Mouse (Mus musculus): ENCODE data around the gene Trpc4ap. TPM values are rescaled to one million over a fixed set of nuclear protein-coding genes. Genes with fewer than 3 reads are reported as not detected.
A peak's percentile ranks its signal among the peaks of the same experiment; 100 is the strongest.

Trpc4ap gene
- total and polyA plus RNA-seq, 2 experiments from 2014 or later = 70.5 to 84.8 TPM

GRCm38 (mm10) chr2:155634562-155634961 is 57.6 kb downstream of the Trpc4ap start:
- TF ChIP-seq CTCF (IDR thresholded peaks at IDR 0.05; ENCODE audit: low read depth) (no peak), EP300 (IDR thresholded peaks at IDR 0.05; ENCODE audit: low read depth) (no peak)
- 55% methylated on average over 8 of the region's 8 CpGs for WGBS
- no peak overlapping the region for H3K4me3 ChIP-seq (ENCODE audit: low read depth, low read length)
- H3K9me3 ChIP-seq (replicated peaks; ENCODE audit: control insufficient read depth, low read length) = no peaks in the 10 kb centered on the region
- DNase-seq (ENCODE audit: low spot score) (no peak), ATAC-seq (ENCODE audit: insufficient read depth, low read depth) (no peak)
- peak overlapping the region; percentile 65 for H3K27ac ChIP-seq (ENCODE audit: low read depth)
- peaks cover 89% of the 10 kb centered on the region for H3K36me3 ChIP-seq (replicated peaks; ENCODE audit: control insufficient read depth, insufficient read depth, low read length)
- no peaks in the 10 kb centered on the region for H3K27me3 ChIP-seq (ENCODE audit: control insufficient read depth, insufficient read depth, low read length)
- no peak overlapping the region for H3K4me2 ChIP-seq (ENCODE audit: low read depth, low read length)
- H3K9ac ChIP-seq (replicated peaks; ENCODE audit: low read depth, low read length) = no peak overlapping the region
- no peaks in the 10 kb centered on the region for H3K4me1 ChIP-seq (ENCODE audit: control insufficient read depth, insufficient read depth)

- DNase-seq (ENCODE audit: low spot score) (no peak), ATAC-seq (ENCODE audit: insufficient read depth, low read depth) (no peak)
- Histone ChIP-seq H3K27ac (ENCODE audit: low read depth) (peak overlapping the region; percentile 65; the same call in 1 of the 2 replicates), H3K36me3 (replicated peaks; ENCODE audit: control insufficient read depth, insufficient read depth, low read length) (peaks cover 91% of the 10 kb centered on the region), H3K4me1 (ENCODE audit: control insufficient read depth, insufficient read depth) (no peaks in the 10 kb centered on the region), H3K9ac (replicated peaks; ENCODE audit: low read depth, low read length) (no peak overlapping the region), H3K4me2 (ENCODE audit: low read depth, low read length) (no peak overlapping the region), H3K9me3 (replicated peaks; ENCODE audit: control insufficient read depth, low read length) (no peaks in the 10 kb centered on the region), H3K4me3 (ENCODE audit: low read depth, low read length) (no peak overlapping the region), H3K27me3 (ENCODE audit: control insufficient read depth, insufficient read depth, low read length) (no peaks in the 10 kb centered on the region)
- WGBS = 85% methylated on average over 9 of the region's 9 CpGs
- TF ChIP-seq EP300 (IDR thresholded peaks at IDR 0.05; ENCODE audit: low read depth) (no peak), CTCF (IDR thresholded peaks at IDR 0.05; ENCODE audit: low read depth) (no peak)
These were observed 58.5 kb downstream of the Trpc4ap start for GRCm38 (mm10) chr2:155633731-155634130.

- Histone ChIP-seq H3K9ac (replicated peaks; ENCODE audit: low read depth, low read length) (no peak overlapping the region), H3K4me2 (ENCODE audit: low read depth, low read length) (no peak overlapping the region), H3K27me3 (ENCODE audit: control insufficient read depth, insufficient read depth, low read length) (no peaks in the 10 kb centered on the region), H3K9me3 (replicated peaks; ENCODE audit: control insufficient read depth, low read length) (no peaks in the 10 kb centered on the region), H3K36me3 (replicated peaks; ENCODE audit: control insufficient read depth, insufficient read depth, low read length) (peaks cover 92% of the 10 kb centered on the region), H3K4me1 (ENCODE audit: control insufficient read depth, insufficient read depth) (no peaks in the 10 kb centered on the region), H3K4me3 (ENCODE audit: low read depth, low read length) (no peak overlapping the region), H3K27ac (ENCODE audit: low read depth) (no peak overlapping the region)
- no peak for ATAC-seq (ENCODE audit: insufficient read depth, low read depth)
- TF ChIP-seq CTCF (IDR thresholded peaks at IDR 0.05; ENCODE audit: low read depth) (no peak), EP300 (IDR thresholded peaks at IDR 0.05; ENCODE audit: low read depth) (no peak)
- DNase-seq (ENCODE audit: low spot score) = no peak
- WGBS = 62% methylated on average over 19 of the region's 19 CpGs
These were observed 59.1 kb downstream of the Trpc4ap start for GRCm38 (mm10) chr2:155633121-155633520.

- DNase-seq (ENCODE audit: low spot score) (no peak), ATAC-seq (ENCODE audit: insufficient read depth, low read depth) (no peak)
- Histone ChIP-seq H3K27ac (ENCODE audit: low read depth) (no peak overlapping the region), H3K4me3 (ENCODE audit: low read depth, low read length) (no peak overlapping the region), H3K36me3 (replicated peaks; ENCODE audit: control insufficient read depth, insufficient read depth, low read length) (peaks cover 92% of the 10 kb centered on the region), H3K9ac (replicated peaks; ENCODE audit: low read depth, low read length) (no peak overlapping the region), H3K4me1 (ENCODE audit: control insufficient read depth, insufficient read depth) (no peaks in the 10 kb centered on the region), H3K27me3 (ENCODE audit: control insufficient read depth, insufficient read depth, low read length) (no peaks in the 10 kb centered on the region), H3K4me2 (ENCODE audit: low read depth, low read length) (no peak overlapping the region), H3K9me3 (replicated peaks; ENCODE audit: control insufficient read depth, low read length) (no peaks in the 10 kb centered on the region)
- 76% methylated on average over 30 of the region's 30 CpGs for WGBS
- TF ChIP-seq EP300 (IDR thresholded peaks at IDR 0.05; ENCODE audit: low read depth) (no peak), CTCF (IDR thresholded peaks at IDR 0.05; ENCODE audit: low read depth) (no peak)
These were observed 59.8 kb downstream of the Trpc4ap start for GRCm38 (mm10) chr2:155632138-155632936.

- no peak overlapping the region for H3K9ac ChIP-seq (replicated peaks; ENCODE audit: low read depth, low read length)
- H3K27ac ChIP-seq (ENCODE audit: low read depth) = no peak overlapping the region
- TF ChIP-seq CTCF (IDR thresholded peaks at IDR 0.05; ENCODE audit: low read depth) = no peak
- no peak for TF ChIP-seq EP300 (IDR thresholded peaks at IDR 0.05; ENCODE audit: low read depth)
- no peaks in the 10 kb centered on the region for H3K9me3 ChIP-seq (replicated peaks; ENCODE audit: control insufficient read depth, low read length)
- no peaks in the 10 kb centered on the region for H3K4me1 ChIP-seq (ENCODE audit: control insufficient read depth, insufficient read depth)
- H3K27me3 ChIP-seq (ENCODE audit: control insufficient read depth, insufficient read depth, low read length) = no peaks in the 10 kb centered on the region
- H3K4me2 ChIP-seq (ENCODE audit: low read depth, low read length) = no peak overlapping the region
- ATAC-seq (ENCODE audit: insufficient read depth, low read depth) (no peak), DNase-seq (ENCODE audit: low spot score) (no peak)
- H3K4me3 ChIP-seq (ENCODE audit: low read depth, low read length) = no peak overlapping the region
- 42% methylated on average over 43 of the region's 43 CpGs for WGBS
- peaks cover 89% of the 10 kb centered on the region for H3K36me3 ChIP-seq (replicated peaks; ENCODE audit: control insufficient read depth, insufficient read depth, low read length)
These were observed 61.4 kb downstream of the Trpc4ap start for GRCm38 (mm10) chr2:155630590-155631416.
